Comparison of ENCODE assay signal across 15 mouse cellular contexts in the genomic region with DNA sequence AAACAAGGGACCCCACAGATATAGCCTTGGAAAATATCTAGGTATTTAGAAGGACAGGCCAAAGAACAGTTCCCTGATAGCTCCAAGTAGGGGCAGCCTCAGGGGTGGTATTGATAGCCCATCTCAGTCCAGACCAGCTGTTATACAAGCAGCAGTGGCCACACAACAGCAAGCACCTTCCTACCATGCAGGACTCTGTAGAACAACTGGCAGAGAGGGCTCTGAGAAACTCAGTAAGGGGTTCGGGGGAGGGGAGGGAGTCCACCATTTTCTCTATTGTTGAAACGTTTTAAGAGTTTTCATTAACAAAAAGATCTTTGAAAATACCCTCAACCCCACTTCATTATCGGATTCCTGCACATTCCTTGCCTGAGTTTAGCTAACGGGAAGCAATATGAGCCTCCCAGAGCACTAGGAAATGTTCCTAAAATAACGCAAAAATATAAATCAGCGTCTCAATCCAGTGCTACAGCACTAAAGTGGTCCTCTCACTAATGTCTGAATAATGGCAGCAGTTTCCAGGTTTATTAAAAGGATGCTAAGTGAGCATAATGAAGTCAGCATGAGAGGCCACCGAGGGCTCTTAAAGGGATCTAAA.
"Had no signal": no experiment of that assay in that cellular context is flagged by ENCODE, and none has a peak within 500 bp of the region (broad histone marks: within the 10 kb centered on the region; RNA-seq: fewer than 3 reads in every experiment).

No protein-coding gene starts in this region.

- H3K4me1 ChIP-seq: lung, embryonic 15.5 days; midbrain, embryonic 15.5 days had no signal

- H3K9ac ChIP-seq: liver, embryonic 13.5 days; liver, postnatal 0 days; lung, embryonic 15.5 days; midbrain, embryonic 15.5 days had no signal

- H3K27ac ChIP-seq: liver, embryonic 13.5 days; lung, embryonic 15.5 days; midbrain, embryonic 15.5 days had no signal

- H3K4me2 ChIP-seq: liver, embryonic 13.5 days; lung, embryonic 15.5 days; midbrain, embryonic 15.5 days had no signal

- H3K9me3 ChIP-seq: liver, embryonic 13.5 days; lung, embryonic 15.5 days; midbrain, embryonic 15.5 days had no signal

- H3K36me3 ChIP-seq: liver, embryonic 13.5 days; lung, embryonic 15.5 days; midbrain, embryonic 15.5 days had no signal

- DNase-seq: kidney, adult 8-10 months; kidney, postnatal 25 days; layer of hippocampus, adult 9-11 months; layer of hippocampus, postnatal 36 days; liver; liver, embryonic 13.5 days; liver, postnatal 0 days; lung, postnatal 36 days; right cerebral cortex, postnatal 4 days; spleen, adult 18-20 months; thymus, adult 18-20 months; thymus, postnatal 14 days had no signal

- H3K27me3 ChIP-seq: liver, embryonic 13.5 days; lung, embryonic 15.5 days; midbrain, embryonic 15.5 days had no signal

- ATAC-seq: intestine, postnatal 0 days; liver, postnatal 0 days; midbrain, embryonic 15.5 days had no signal

- H3K4me3 ChIP-seq: liver, embryonic 13.5 days; lung, embryonic 15.5 days; midbrain, embryonic 15.5 days had no signal
